Mouse (Mus musculus) ES-E14 (cell line): ENCODE data around the gene Uri1. TPM values are rescaled to one million over a fixed set of nuclear protein-coding genes. Genes with fewer than 3 reads are reported as not detected.
A peak's percentile ranks its signal among the peaks of the same experiment; 100 is the strongest.

Experiments used
- DNase-seq: peaks from one replicate; pipeline ENCODE4 v3.0.0-alpha.2; 2013; ENCODE audit warnings: low read depth, low spot score
- H3K27ac ChIP-seq: 2 replicates; pipeline ENCODE4 v1.5.1; 2012; ENCODE audit warnings: low read depth, mild to moderate bottlenecking, low read length, moderate library complexity, mixed read lengths; ENCODE audit not compliant: poor library complexity, insufficient read depth, severe bottlenecking
- H3K36me3 ChIP-seq: 2 replicates; pipeline ENCODE4 v1.6.1; 2012; ENCODE audit warnings: mild to moderate bottlenecking, low read length, moderate library complexity, mixed read lengths; ENCODE audit not compliant: control insufficient read depth, poor library complexity, insufficient read depth, severe bottlenecking
- H3K4me1 ChIP-seq, 2 experiments: fragments of 150-350 bp in 1 of 2; sonication (generic) in 1 of 2; 2 replicates each; pipeline ENCODE4 v1.6.1; 2012; ENCODE audit warnings: low read length in 2 of 2, mild to moderate bottlenecking in 1 of 2, mixed read lengths in 1 of 2; ENCODE audit not compliant: control insufficient read depth in 2 of 2, insufficient read depth in 2 of 2, poor library complexity in 1 of 2
- H3K4me3 ChIP-seq, 2 experiments: fragments of 150-350 bp in 1 of 2; sonication (generic) in 1 of 2; 2 replicates each; pipeline ENCODE4 v1.5.1; 2012; ENCODE audit warnings: low read length in 2 of 2, low read depth in 1 of 2, mild to moderate bottlenecking in 1 of 2, mixed read lengths in 1 of 2; ENCODE audit not compliant: insufficient read depth in 1 of 2, poor library complexity in 1 of 2, severe bottlenecking in 1 of 2
- H3K9ac ChIP-seq: 2 replicates; pipeline ENCODE4 v1.6.1; 2012; ENCODE audit warnings: low read depth, mild to moderate bottlenecking, low read length, mixed read lengths; ENCODE audit not compliant: poor library complexity, insufficient read depth, severe bottlenecking
- H3K9me3 ChIP-seq: fragments of 150-350 bp; sonication (generic); 2 replicates; pipeline ENCODE4 v1.6.1; 2012; ENCODE audit warnings: low read depth, mild to moderate bottlenecking, low read length; ENCODE audit not compliant: control insufficient read depth, insufficient read depth
- CHD2 ChIP-seq: IDR thresholded peaks from 2 replicates; pipeline ENCODE4 v1.6.1; 2014; ENCODE audit warnings: mild to moderate bottlenecking, low read depth, low read length, inconsistent platforms
- HCFC1 ChIP-seq: IDR thresholded peaks from 2 replicates; pipeline ENCODE4 v1.6.1; 2012; ENCODE audit warnings: low read length, inconsistent platforms, borderline replicate concordance; ENCODE audit not compliant: insufficient read depth
- MAFK ChIP-seq: IDR thresholded peaks from 2 replicates; pipeline ENCODE4 v1.6.1; 2014; ENCODE audit warnings: mild to moderate bottlenecking, low read depth, low read length, inconsistent platforms; ENCODE audit not compliant: insufficient read depth
- ZC3H11A ChIP-seq: IDR thresholded peaks from 2 replicates; pipeline ENCODE4 v1.6.1; 2012; ENCODE audit warnings: low read depth, mild to moderate bottlenecking, inconsistent platforms, low read length, borderline replicate concordance
- ZNF384 ChIP-seq: IDR thresholded peaks from 2 replicates; pipeline ENCODE4 v1.6.1; 2012; ENCODE audit warnings: low read depth, low read length, inconsistent platforms
- in situ Hi-C, 2 experiments: fragments of 600-800 bp; cut with MboI; formaldehyde crosslinking; loops; one replicate each; pipeline ENCODE4 v1.15.1; 2025; ENCODE audit warnings: low sequenced_read_pairs in 2 of 2, inconsistent platforms in 1 of 2; ENCODE audit not compliant: unreplicated experiment in 2 of 2
- total RNA-seq: library from RNA; depleted of rRNA; stranded (reverse); fragments of 300-350 nt; gene quantifications from 2 replicates; pipeline ENCODE4 v1.2.3, GENCODE M21; 2012

Gene Uri1
- total RNA-seq, 1 experiment: 68.4 TPM

DNA sequence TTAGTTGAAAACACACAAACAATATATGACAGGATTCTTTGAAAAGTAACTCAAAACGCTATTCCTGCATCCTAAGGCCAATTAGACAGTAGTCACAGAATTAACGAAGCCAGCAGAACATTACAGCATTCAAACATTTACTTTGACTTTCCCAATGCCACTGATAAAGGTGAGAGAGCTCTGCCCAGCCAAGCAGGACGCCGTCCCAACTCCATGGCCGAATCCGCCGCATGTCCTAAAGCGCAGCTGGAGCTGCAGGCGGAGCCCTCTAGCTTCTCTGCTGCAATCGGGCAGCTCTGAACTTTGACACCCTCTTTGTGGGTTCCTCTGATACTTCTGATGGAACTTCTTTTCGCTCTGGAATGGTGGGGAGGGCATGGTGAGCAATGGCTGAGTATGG lies 62.1 kb downstream of the Uri1 start:
- Histone ChIP-seq H3K4me1 (no peaks in the 10 kb centered on the region), H3K9ac (no peak overlapping the region), H3K9me3 (no peaks in the 10 kb centered on the region), H3K4me3 (no peak overlapping the region), H3K36me3 (peaks cover 40% of the 10 kb centered on the region), H3K27ac (no peak overlapping the region)
- no peak for DNase-seq
- in situ Hi-C loops: no loop called here
- no peak for TF ChIP-seq CHD2

DNA sequence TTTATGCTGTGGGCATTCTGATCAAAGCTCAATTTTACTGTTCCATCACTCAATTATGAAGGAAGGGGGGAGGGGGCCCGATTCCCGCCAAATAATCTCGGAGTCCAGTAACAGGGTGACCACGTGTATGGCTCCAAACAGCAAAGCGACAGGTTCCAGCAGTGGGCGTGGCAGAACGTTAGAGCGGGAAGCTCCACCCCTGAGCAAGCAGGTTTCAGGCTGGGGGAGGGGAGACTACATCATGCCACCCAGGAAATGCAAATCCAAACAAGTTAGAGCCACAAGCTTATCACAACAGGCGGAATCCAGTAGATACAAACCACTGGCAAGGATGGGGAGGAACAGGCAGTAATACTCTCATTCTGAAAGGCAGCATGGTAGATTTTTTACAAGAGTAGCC lies 71.5 kb downstream of the Uri1 start:
- Histone ChIP-seq H3K36me3 (peaks cover 7% of the 10 kb centered on the region), H3K4me3 (no peak overlapping the region), H3K4me1 (peaks cover 0 to 3% of the 10 kb centered on the region in 2 experiments; a peak in 2 of 4 replicates), H3K9ac (no peak overlapping the region), H3K9me3 (no peaks in the 10 kb centered on the region), H3K27ac (no peak overlapping the region)
- in situ Hi-C loops: no loop called here
- DNase-seq: peak; percentile 17
- TF ChIP-seq ZC3H11A: no peak
- TF ChIP-seq CHD2: no peak
- no peak for TF ChIP-seq HCFC1
- no peak for TF ChIP-seq ZNF384

- Histone ChIP-seq H3K36me3 (peaks cover 6% of the 10 kb centered on the region; the same call in 1 of the 2 replicates), H3K9me3 (no peaks in the 10 kb centered on the region), H3K4me3 (no peak overlapping the region), H3K4me1 (peaks cover 0 to 4% of the 10 kb centered on the region in 2 experiments; a peak in 3 of 4 replicates), H3K9ac (no peak overlapping the region), H3K27ac (no peak overlapping the region)
- in situ Hi-C loops: no loop called here
- no peak for DNase-seq
- no peak for TF ChIP-seq ZNF384
- TF ChIP-seq MAFK: no peak
- TF ChIP-seq HCFC1: no peak
- TF ChIP-seq ZC3H11A: no peak
- no peak for TF ChIP-seq CHD2
Measured at GRCm38 (mm10) chr7:37936459-37936858, 86.9 kb downstream of the Uri1 start.

DNA sequence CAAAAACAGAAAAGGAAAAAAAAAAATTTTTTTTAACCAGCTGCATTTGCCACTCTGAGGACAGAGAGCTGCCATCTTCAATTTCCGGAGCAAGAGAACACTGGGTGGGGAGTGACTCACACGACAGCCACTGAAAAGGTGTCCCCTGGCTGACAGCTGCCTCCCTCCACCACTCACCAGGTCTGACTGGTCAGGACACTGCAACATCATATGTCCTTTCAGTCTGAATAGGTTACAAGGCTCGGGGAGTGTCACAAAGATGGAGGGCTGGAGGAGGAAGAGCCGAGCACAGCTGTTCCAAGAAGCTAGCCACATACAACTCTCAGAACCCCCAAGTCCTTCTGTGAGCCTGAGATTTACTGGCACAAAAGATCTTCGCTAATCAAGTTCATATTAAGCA lies 87.6 kb downstream of the Uri1 start:
- in situ Hi-C loops: no loop called here

GRCm38 (mm10) chr7:37934770-37935182 lies 88.6 kb downstream of the Uri1 start:
- TF ChIP-seq ZNF384 (peak; percentile 71), MAFK (0 out of 2 replicates have a peak, but pooled peaks have one; percentile 34), HCFC1 (no peak), ZC3H11A (no peak)
- in situ Hi-C loops: no loop called here
- H3K4me3 ChIP-seq: no peak overlapping the region
- no peaks in the 10 kb centered on the region for H3K9me3 ChIP-seq
- DNase-seq: peak; percentile 27
- H3K4me1 ChIP-seq: peaks cover 0 to 5% of the 10 kb centered on the region in 2 experiments; a peak in 3 of 4 replicates
- H3K9ac ChIP-seq: no peak overlapping the region
- H3K36me3 ChIP-seq: peaks cover 6% of the 10 kb centered on the region; the same call in 1 of the 2 replicates
- H3K27ac ChIP-seq: no peak overlapping the region

More for the DNA sequence above, 87.6 kb downstream of the Uri1 start:
- H3K4me3 ChIP-seq: no peak overlapping the region
- no peak overlapping the region for H3K9ac ChIP-seq
- peaks cover 0 to 4% of the 10 kb centered on the region in 2 experiments; a peak in 3 of 4 replicates for H3K4me1 ChIP-seq
- DNase-seq: no peak
- no peaks in the 10 kb centered on the region for H3K9me3 ChIP-seq
- TF ChIP-seq ZC3H11A: no peak
- TF ChIP-seq HCFC1: no peak
- TF ChIP-seq CHD2: no peak
- TF ChIP-seq MAFK: no peak
- TF ChIP-seq ZNF384: no peak
- peaks cover 6% of the 10 kb centered on the region; the same call in 1 of the 2 replicates for H3K36me3 ChIP-seq
- H3K27ac ChIP-seq: no peak overlapping the region
